Mouse (Mus musculus): Measurements from ENCODE around the gene Zfyve19. TPM values are rescaled to one million over a fixed set of nuclear protein-coding genes. Genes with fewer than 3 reads are reported as not detected.
A peak's percentile ranks its signal among the peaks of the same experiment; 100 is the strongest.

The Zfyve19 gene
- total RNA-seq, 2 experiments from 2014 or later = 28.8 to 32.2 TPM

GRCm38 (mm10) chr2:119190969-119191368 is 17.4 kb upstream of the Zfyve19 start:
- intact Hi-C loops (cut with DNase I) = no loop called here
- DNase-seq (ENCODE audit: low spot score in 2 of 2) = no peak

GRCm38 (mm10) chr2:119194140-119194539 is 14.3 kb upstream of the Zfyve19 start:
- intact Hi-C loops (cut with DNase I) = no loop called here
- DNase-seq (ENCODE audit: low spot score in 2 of 2) = no peak

GRCm38 (mm10) chr2:119196316-119197108 is 11.9 kb upstream of the Zfyve19 start:
- DNase-seq (ENCODE audit: low spot score in 2 of 2) = no peak
- intact Hi-C loops (cut with DNase I) = no loop called here

DNA sequence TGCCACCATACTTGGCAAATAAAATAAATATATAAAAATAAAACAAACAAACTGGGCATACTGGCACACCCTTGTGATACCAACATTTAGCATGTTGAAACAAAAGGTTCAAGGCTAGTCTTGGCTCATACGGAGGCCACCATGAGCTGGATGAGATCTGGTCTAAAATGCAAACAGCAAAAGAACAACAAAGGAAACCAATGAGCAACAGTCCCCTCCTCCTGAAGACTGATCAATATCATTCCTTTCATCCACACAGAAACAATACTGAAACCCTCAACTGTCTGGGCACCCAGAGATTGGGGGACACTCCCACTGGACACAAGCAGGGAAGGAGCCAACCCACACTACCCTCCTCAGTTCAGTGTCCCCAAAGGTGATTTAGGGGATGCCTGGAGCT is 10.9 kb upstream of the Zfyve19 start:
- DNase-seq (ENCODE audit: low spot score in 2 of 2) = no peak
- intact Hi-C loops (cut with DNase I) = no loop called here

DNA sequence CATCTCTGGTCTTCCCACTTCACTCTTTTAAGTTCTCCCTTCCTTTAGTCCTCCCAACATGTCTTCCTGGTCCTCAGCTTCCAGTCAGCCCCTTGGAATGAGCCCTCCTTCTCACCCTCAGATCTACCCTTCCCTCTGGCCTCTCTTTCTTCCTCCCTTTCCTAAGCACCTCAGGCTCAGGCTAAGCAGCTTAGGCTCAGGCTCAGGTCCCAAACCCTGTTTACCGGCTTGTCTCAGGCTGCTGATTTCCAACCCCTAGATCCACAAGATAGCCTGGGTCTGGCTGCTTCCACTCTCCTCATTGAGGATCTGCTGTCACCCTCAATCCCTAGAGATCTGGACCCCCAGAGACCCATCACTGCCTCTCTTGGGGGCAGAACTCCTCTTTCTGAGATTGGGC is 10.4 kb upstream of the Zfyve19 start:
- DNase-seq (ENCODE audit: low spot score in 2 of 2) = no peak

GRCm38 (mm10) chr2:119198934-119199333 is 9.5 kb upstream of the Zfyve19 start:
- intact Hi-C loops (cut with DNase I) = no loop called here
- peak in 1 of 2 experiments; percentile 52 for DNase-seq (ENCODE audit: low spot score in 2 of 2)

More for the DNA sequence above, 10.4 kb upstream of the Zfyve19 start:
- intact Hi-C loops (cut with DNase I) = no loop called here

GRCm38 (mm10) chr2:119202914-119203453 is 5.4 kb upstream of the Zfyve19 start:
- DNase-seq (ENCODE audit: low spot score in 2 of 2) = no peak
- intact Hi-C loops (cut with DNase I) = no loop called here

- DNase-seq (ENCODE audit: low spot score in 2 of 2) = no peak
- intact Hi-C loops (cut with DNase I) = no loop called here
These were observed 4.5 kb upstream of the Zfyve19 start for GRCm38 (mm10) chr2:119203871-119204460.

DNA sequence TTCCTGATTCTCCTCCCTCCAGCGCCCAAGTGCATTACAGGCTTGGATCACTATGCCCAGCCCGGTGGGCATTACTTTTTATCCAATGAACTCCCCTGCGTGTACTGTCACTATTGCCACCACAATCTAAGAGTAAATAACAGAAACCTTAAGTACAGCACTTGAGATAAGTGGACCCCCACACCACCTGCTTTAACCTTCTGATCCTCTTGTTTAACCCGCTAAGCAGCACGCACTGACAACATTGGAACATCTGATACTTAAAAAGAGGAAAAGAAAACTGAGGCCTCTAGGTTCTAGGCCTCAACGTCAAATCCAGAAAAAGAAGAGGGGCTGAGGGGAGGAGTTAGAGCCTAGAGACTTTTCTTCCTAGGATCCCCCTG is 465 bp upstream of the Zfyve19 start:
- DNase-seq (ENCODE audit: low spot score in 2 of 2) = no peak
- intact Hi-C loops (cut with DNase I) = loop anchor here (1.0 to 5.0 kb wide), 2 partner anchors 80 to 96 kb away; partner anchors contain the start of genes Rad51 and Vps18

- intact Hi-C loops (cut with DNase I) = loop anchor here (5.0 kb wide), 1 partner anchor 97 kb away; the partner anchor contains the start of gene Rad51
- no peak for DNase-seq (ENCODE audit: low spot score in 2 of 2)
These were observed 725 bp downstream of the Zfyve19 start for GRCm38 (mm10) chr2:119209176-119209507.

- no peak for DNase-seq (ENCODE audit: low spot score in 2 of 2)
- intact Hi-C loops (cut with DNase I) = no loop called here
These were observed 21.6 kb downstream of the Zfyve19 start, which contains the start of gene Ppp1r14d for GRCm38 (mm10) chr2:119229775-119230704. TSS of gene Ppp1r14d (minus strand) at chr2:119229906.

DNA sequence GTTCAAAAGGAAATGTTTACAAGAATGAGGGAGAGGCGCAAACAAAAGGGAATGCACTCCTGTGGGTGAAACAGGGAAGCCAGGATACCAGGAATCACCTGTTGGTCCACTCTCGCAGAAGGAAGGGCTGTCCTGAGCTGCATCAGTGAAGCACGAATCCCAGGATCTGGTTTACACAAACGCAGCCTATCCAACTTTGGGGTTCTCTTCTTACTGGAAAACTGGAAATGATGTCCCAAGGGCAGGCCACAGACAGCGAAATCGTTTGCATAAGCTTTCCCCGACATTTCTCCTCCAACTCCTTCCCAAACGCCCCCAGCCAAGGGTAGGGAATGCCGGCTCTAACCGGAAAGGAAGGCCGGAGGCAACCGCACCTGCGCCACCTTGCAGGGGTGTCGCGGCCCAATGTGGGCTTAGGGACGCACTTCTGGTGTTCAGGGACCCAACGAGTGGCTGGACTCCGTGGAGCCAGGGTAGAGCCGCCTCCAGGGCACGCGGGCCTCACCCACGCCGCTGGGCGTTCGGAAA is 28.3 kb downstream of the Zfyve19 start:
- DNase-seq (ENCODE audit: low spot score in 2 of 2) = no peak
- intact Hi-C loops (cut with DNase I) = no loop called here

DNA sequence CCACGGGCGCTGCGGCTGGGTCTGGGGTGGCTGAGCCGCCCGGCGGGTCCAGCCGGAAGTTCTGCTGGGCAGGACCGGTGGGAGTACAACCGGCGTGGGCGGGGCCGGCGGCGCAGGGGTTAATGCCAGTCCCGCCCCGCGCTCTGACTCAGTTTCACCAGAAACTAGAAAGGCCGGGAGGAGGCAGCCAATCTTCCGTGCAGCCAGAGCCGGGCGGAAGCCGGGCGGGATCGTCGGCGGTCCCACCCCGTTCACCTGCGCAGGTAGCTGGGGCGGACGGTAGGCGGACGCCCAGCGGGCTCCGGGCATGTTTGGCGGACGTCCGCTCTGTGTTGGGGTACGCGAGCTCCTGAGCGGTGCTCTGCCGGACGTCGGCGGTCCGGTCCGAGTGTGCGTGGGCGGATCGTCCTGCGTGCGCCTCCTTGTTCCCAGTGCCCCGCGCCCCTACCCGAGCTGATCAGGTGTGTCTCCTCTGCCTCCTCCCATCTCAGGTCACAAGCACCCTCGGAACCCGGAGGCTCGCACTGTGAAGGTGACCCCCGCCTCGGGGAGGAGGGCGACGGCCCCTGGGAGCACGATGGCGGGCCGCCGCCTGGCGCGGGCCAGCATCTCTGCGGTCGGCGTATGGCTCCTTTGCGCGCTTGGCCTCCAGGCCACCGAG is 28.9 kb downstream of the Zfyve19 start, which contains the start of gene Spint1:
Gene Spint1, plus strand, starts transcription at position 153 of the 661 bp plus-strand sequence.
- no peak for DNase-seq (ENCODE audit: low spot score in 2 of 2)
- intact Hi-C loops (cut with DNase I) = no loop called here

GRCm38 (mm10) chr2:119237871-119238220 is 29.4 kb downstream of the Zfyve19 start:
- DNase-seq (ENCODE audit: low spot score in 2 of 2) = no peak
- intact Hi-C loops (cut with DNase I) = no loop called here

GRCm38 (mm10) chr2:119238671-119239070 is 30.3 kb downstream of the Zfyve19 start:
- intact Hi-C loops (cut with DNase I) = no loop called here

GRCm38 (mm10) chr2:119240075-119240818 is 31.8 kb downstream of the Zfyve19 start:
- intact Hi-C loops (cut with DNase I) = no loop called here
- no peak for DNase-seq (ENCODE audit: low spot score in 2 of 2)

More at GRCm38 (mm10) chr2:119238671-119239070, 30.3 kb downstream of the Zfyve19 start:
- no peak for DNase-seq (ENCODE audit: low spot score in 2 of 2)

- intact Hi-C loops (cut with DNase I) = no loop called here
- DNase-seq (ENCODE audit: low spot score in 2 of 2) = no peak
These were observed 32.4 kb downstream of the Zfyve19 start for GRCm38 (mm10) chr2:119240819-119241186.

DNA sequence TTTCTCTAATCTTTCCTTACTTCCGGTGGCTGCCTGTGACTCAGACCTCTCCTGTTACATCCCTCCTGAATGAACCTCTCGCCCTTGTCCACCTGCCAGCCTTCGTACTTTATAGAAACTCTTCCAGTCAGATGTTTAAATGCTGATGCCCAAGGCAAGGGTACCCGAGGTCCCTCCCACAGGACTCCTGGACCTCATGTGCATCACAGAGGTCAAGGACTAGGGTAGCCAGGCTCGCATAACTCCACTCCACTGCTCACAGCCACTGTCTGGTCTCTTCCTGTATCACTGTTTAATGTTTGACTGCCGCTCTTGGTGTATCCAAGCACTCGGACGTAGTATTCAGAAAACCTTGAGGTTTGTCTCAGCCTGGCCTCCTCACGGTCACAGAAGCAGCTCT is 34.1 kb downstream of the Zfyve19 start:
- intact Hi-C loops (cut with DNase I) = no loop called here
- no peak for DNase-seq (ENCODE audit: low spot score in 2 of 2)
